Mouse (Mus musculus): ENCODE measurements around the gene Epb41l1.

Epb41l1 gene

GRCm38 (mm10) chr2:156460470-156460869 lies 39.8 kb downstream of the Epb41l1 start:
- peak; percentile 51 for DNase-seq (ENCODE audit: low spot score)

GRCm38 (mm10) chr2:156462154-156463029 lies 41.7 kb downstream of the Epb41l1 start:
- no peak for DNase-seq (ENCODE audit: low spot score)

- no peak for DNase-seq (ENCODE audit: low spot score)
Measured at GRCm38 (mm10) chr2:156464416-156464815, 43.7 kb downstream of the Epb41l1 start.

- no peak for DNase-seq (ENCODE audit: low spot score)
Measured at GRCm38 (mm10) chr2:156467538-156467937, 46.8 kb downstream of the Epb41l1 start.

GRCm38 (mm10) chr2:156468890-156469289 lies 48.2 kb downstream of the Epb41l1 start:
- DNase-seq (ENCODE audit: low spot score): no peak

- no peak for DNase-seq (ENCODE audit: low spot score)
Measured at GRCm38 (mm10) chr2:156469508-156469907, 48.8 kb downstream of the Epb41l1 start.

- DNase-seq (ENCODE audit: low spot score): no peak
Measured at GRCm38 (mm10) chr2:156470938-156471337, 50.2 kb downstream of the Epb41l1 start.

GRCm38 (mm10) chr2:156472336-156472735 lies 51.6 kb downstream of the Epb41l1 start:
- no peak for DNase-seq (ENCODE audit: low spot score)

GRCm38 (mm10) chr2:156473696-156474095 lies 53.0 kb downstream of the Epb41l1 start:
- no peak for DNase-seq (ENCODE audit: low spot score)

GRCm38 (mm10) chr2:156474111-156474510 lies 53.4 kb downstream of the Epb41l1 start:
- DNase-seq (ENCODE audit: low spot score): no peak

GRCm38 (mm10) chr2:156474891-156475284 lies 54.2 kb downstream of the Epb41l1 start:
- no peak for DNase-seq (ENCODE audit: low spot score)

GRCm38 (mm10) chr2:156475285-156476110 lies 54.8 kb downstream of the Epb41l1 start:
- DNase-seq (ENCODE audit: low spot score): peak; percentile 68

- DNase-seq (ENCODE audit: low spot score): no peak
Measured at GRCm38 (mm10) chr2:156476111-156476747, 55.5 kb downstream of the Epb41l1 start.

- no peak for DNase-seq (ENCODE audit: low spot score)
Measured at GRCm38 (mm10) chr2:156476748-156477151, 56.0 kb downstream of the Epb41l1 start.

GRCm38 (mm10) chr2:156478046-156478690 lies 57.5 kb downstream of the Epb41l1 start:
- DNase-seq (ENCODE audit: low spot score): no peak

- DNase-seq (ENCODE audit: low spot score): no peak
Measured at GRCm38 (mm10) chr2:156479833-156480232, 59.1 kb downstream of the Epb41l1 start.

GRCm38 (mm10) chr2:156480267-156480666 lies 59.6 kb downstream of the Epb41l1 start:
- DNase-seq (ENCODE audit: low spot score): no peak

- peak; percentile 56 for DNase-seq (ENCODE audit: low spot score)
Measured at GRCm38 (mm10) chr2:156482299-156482698, 61.6 kb downstream of the Epb41l1 start.

GRCm38 (mm10) chr2:156482764-156483163 lies 62.1 kb downstream of the Epb41l1 start:
- no peak for DNase-seq (ENCODE audit: low spot score)

GRCm38 (mm10) chr2:156483204-156483603 lies 62.5 kb downstream of the Epb41l1 start:
- no peak for DNase-seq (ENCODE audit: low spot score)

GRCm38 (mm10) chr2:156486086-156486751 lies 65.5 kb downstream of the Epb41l1 start:
- no peak for DNase-seq (ENCODE audit: low spot score)
